Mouse (Mus musculus): ENCODE measurements around the gene Echs1. TPM values are rescaled to one million over a fixed set of nuclear protein-coding genes. Genes with fewer than 3 reads are reported as not detected.
A peak's percentile ranks its signal among the peaks of the same experiment; 100 is the strongest.

Echs1 gene
- total and polyA plus RNA-seq, 2 experiments from 2014 or later, result 332 to 344 TPM

DNA sequence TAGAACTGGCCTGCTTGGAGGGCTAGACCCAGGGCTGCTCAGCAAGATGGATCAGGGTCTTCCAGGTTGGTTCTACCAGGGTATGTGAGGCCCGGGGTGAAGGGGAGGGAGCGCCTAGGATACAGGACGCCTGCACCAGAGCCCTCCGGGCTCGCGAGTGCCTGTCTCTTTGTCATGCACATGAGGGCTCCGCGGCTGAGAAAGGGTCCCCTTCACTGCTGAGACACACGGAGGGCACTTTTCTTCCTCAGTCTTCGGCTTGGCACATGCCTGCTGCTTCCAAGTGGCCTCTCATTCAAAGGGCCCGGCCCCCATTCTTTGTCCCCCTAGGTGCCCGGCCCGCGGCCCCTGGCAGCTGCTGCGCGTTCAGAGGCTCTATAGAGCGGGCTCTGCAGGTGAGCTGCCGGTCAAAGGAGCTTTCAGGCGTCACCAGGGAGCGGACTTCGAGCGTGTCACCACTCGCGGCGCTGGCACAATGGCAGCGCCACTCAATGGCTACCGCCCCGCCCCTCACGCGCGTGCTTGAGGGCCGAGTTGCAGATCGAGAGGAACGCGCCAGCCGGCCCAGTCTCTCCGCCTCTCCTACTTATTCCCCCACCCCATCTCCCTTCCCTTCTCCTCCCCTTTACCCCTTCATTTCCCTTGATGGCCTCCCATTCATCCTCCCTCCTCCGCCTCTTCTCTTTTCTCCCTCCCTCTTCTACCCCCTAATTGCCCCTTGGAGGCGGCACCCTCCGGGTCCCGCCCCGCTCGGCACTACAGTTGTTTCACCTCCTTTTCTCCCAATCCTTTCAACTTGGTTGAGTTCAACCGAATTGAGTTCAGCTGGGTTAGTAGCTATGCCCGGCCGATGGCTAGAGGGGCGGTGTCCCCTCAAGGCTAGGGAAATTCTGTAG is 55.1 kb downstream of the Echs1 start:
- Histone ChIP-seq H3K9me3 (replicated peaks; ENCODE audit: control insufficient read depth, low read length) (no peaks in the 10 kb centered on the region), H3K4me3 (ENCODE audit: low read depth, low read length) (peak overlapping the region; percentile 34), H3K9ac (replicated peaks; ENCODE audit: low read depth, low read length) (no peak overlapping the region), H3K27me3 (ENCODE audit: control insufficient read depth, insufficient read depth, low read length) (peaks cover 91% of the 10 kb centered on the region), H3K27ac (ENCODE audit: low read depth) (no peak overlapping the region), H3K36me3 (replicated peaks; ENCODE audit: control insufficient read depth, insufficient read depth, low read length) (no peaks in the 10 kb centered on the region), H3K4me2 (ENCODE audit: low read depth, low read length) (peak overlapping the region; percentile 53), H3K4me1 (ENCODE audit: control insufficient read depth, insufficient read depth) (peaks cover 4% of the 10 kb centered on the region; the same call in 1 of the 2 replicates)
- no peak for TF ChIP-seq CTCF (IDR thresholded peaks at IDR 0.05; ENCODE audit: low read depth)
- no peak for TF ChIP-seq EP300 (IDR thresholded peaks at IDR 0.05; ENCODE audit: low read depth)
- ATAC-seq (ENCODE audit: insufficient read depth, low read depth), result no peak
- DNase-seq (ENCODE audit: low spot score), result no peak
- 2% methylated on average over 46 of the region's 47 CpGs for WGBS

GRCm38 (mm10) chr7:140059601-140060000 is 56.7 kb downstream of the Echs1 start:
- H3K9ac ChIP-seq (replicated peaks; ENCODE audit: low read depth, low read length), result no peak overlapping the region
- ATAC-seq (ENCODE audit: insufficient read depth, low read depth) (no peak), DNase-seq (ENCODE audit: low spot score) (no peak)
- no peaks in the 10 kb centered on the region for H3K36me3 ChIP-seq (replicated peaks; ENCODE audit: control insufficient read depth, insufficient read depth, low read length)
- H3K27me3 ChIP-seq (ENCODE audit: control insufficient read depth, insufficient read depth, low read length), result peaks cover 94% of the 10 kb centered on the region
- no peak overlapping the region for H3K4me2 ChIP-seq (ENCODE audit: low read depth, low read length)
- H3K9me3 ChIP-seq (replicated peaks; ENCODE audit: control insufficient read depth, low read length), result 0 out of 2 replicates have a peak, but pooled peaks cover 4% of the 10 kb centered on the region
- TF ChIP-seq CTCF (IDR thresholded peaks at IDR 0.05; ENCODE audit: low read depth), result no peak
- no peak for TF ChIP-seq EP300 (IDR thresholded peaks at IDR 0.05; ENCODE audit: low read depth)
- WGBS, result 29% methylated on average over 4 of the region's 4 CpGs
- peaks cover 4% of the 10 kb centered on the region; the same call in 1 of the 2 replicates for H3K4me1 ChIP-seq (ENCODE audit: control insufficient read depth, insufficient read depth)
- H3K4me3 ChIP-seq (ENCODE audit: low read depth, low read length), result no peak overlapping the region
- no peak overlapping the region for H3K27ac ChIP-seq (ENCODE audit: low read depth)

DNA sequence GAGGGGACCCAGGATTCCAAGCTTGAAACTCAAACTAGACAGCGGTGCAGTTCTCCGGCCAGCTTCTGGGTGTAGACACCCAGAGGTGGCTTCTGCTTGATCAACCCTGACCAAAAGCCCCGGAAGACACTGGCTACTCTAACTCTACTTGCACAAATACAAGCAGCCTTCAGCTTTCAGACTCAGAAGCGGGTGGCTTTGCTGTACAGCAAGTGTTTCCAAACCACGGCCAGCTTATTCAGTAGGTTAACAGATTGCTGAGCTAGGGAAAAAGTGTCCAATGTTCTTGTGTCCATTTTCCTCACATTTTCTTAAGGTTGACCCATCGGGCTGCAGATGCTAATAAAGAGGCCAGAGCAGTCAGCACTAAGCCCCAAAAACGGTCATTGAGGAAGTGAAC is 57.7 kb downstream of the Echs1 start:
- Histone ChIP-seq H3K36me3 (replicated peaks; ENCODE audit: control insufficient read depth, insufficient read depth, low read length) (no peaks in the 10 kb centered on the region), H3K27ac (ENCODE audit: low read depth) (no peak overlapping the region), H3K27me3 (ENCODE audit: control insufficient read depth, insufficient read depth, low read length) (peaks cover 88% of the 10 kb centered on the region), H3K9me3 (replicated peaks; ENCODE audit: control insufficient read depth, low read length) (0 out of 2 replicates have a peak, but pooled peaks cover 4% of the 10 kb centered on the region), H3K4me3 (ENCODE audit: low read depth, low read length) (peak overlapping the region; percentile 50), H3K4me1 (ENCODE audit: control insufficient read depth, insufficient read depth) (peaks cover 4% of the 10 kb centered on the region; the same call in 1 of the 2 replicates), H3K4me2 (ENCODE audit: low read depth, low read length) (peak overlapping the region; percentile 75), H3K9ac (replicated peaks; ENCODE audit: low read depth, low read length) (no peak overlapping the region)
- no peak for ATAC-seq (ENCODE audit: insufficient read depth, low read depth)
- WGBS, result 22% methylated on average over 7 of the region's 7 CpGs
- TF ChIP-seq CTCF (IDR thresholded peaks at IDR 0.05; ENCODE audit: low read depth) (no peak), EP300 (IDR thresholded peaks at IDR 0.05; ENCODE audit: low read depth) (no peak)
- no peak for DNase-seq (ENCODE audit: low spot score)

DNA sequence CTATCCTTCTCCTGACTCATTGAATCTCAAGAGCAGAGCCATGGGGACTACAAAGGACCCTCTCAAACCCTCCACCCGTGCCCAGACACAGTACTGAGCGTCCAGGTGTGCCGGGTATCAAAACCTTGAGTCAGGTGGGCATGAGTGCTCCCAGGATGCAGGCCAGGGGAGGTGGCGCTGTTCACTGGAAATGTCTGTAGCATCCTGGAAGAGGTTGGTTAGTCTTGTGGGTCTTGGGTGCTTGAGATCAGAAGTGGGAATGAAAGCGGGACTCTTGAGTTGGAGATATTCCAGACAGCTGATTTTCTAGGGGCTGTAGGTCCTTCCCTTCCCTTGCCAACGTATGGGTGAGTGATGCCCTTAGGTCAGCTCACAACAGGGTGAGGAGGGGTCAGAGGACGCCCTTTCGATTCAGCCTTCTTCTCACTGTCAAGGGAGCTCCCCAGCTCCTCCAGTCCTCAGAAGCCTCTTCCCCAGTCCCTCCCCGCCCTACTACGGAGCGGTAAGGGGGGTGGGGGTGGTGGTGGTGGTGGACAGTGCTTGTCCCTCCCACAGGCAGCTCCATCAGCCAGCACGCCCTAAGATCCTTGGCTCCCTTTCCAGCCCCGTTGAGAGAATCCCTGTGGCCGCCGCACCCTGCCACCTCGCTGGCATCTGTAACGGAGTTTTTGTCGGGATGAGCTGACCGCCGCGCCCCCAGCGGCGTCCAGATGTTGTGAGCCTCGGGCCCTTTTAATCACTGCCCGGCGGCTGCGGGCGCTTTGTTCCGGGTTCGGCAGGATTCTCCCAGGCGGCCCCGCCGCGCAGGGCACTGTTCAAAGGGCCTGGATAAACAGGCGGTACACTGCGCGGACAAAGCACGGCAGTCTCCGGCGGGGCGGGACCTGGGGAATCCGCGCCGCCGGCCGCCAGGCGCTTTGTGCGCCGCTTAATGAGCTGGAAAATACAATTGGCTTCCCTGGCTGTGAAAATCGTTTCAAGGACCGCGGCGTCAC is 58.6 kb downstream of the Echs1 start:
- TF ChIP-seq EP300 (IDR thresholded peaks at IDR 0.05; ENCODE audit: low read depth) (no peak), CTCF (IDR thresholded peaks at IDR 0.05; ENCODE audit: low read depth) (no peak)
- Histone ChIP-seq H3K4me2 (ENCODE audit: low read depth, low read length) (peak overlapping the region; percentile 75), H3K27ac (ENCODE audit: low read depth) (no peak overlapping the region), H3K27me3 (ENCODE audit: control insufficient read depth, insufficient read depth, low read length) (peaks cover 90% of the 10 kb centered on the region), H3K9ac (replicated peaks; ENCODE audit: low read depth, low read length) (peak overlapping the region; percentile 34; the same call in 1 of the 2 replicates), H3K9me3 (replicated peaks; ENCODE audit: control insufficient read depth, low read length) (0 out of 2 replicates have a peak, but pooled peaks cover 4% of the 10 kb centered on the region), H3K36me3 (replicated peaks; ENCODE audit: control insufficient read depth, insufficient read depth, low read length) (no peaks in the 10 kb centered on the region), H3K4me1 (ENCODE audit: control insufficient read depth, insufficient read depth) (peaks cover 4% of the 10 kb centered on the region; the same call in 1 of the 2 replicates), H3K4me3 (ENCODE audit: low read depth, low read length) (peak overlapping the region; percentile 50)
- DNase-seq (ENCODE audit: low spot score), result no peak
- peak; percentile 40; the same call in 1 of the 2 replicates for ATAC-seq (ENCODE audit: insufficient read depth, low read depth)
- WGBS, result 3% methylated on average over 53 of the region's 53 CpGs

Other genes with a start within 250 kb of the Echs1 start
- 0.23 TPM in 1 of 2 replicates, not detected in the other for gene Kndc1, start 221.8 kb downstream of the Echs1 start, total RNA-seq (2014; rRNA removed; ENCODE audit: low replicate concordance)
- gene Kndc1, start 221.8 kb downstream of the Echs1 start, polyA plus RNA-seq (2015; fragmentation: Nextera tagmentation; extraction: Ambion mirVana), result 0.08 TPM in 1 of 2 replicates, not detected in the other
- gene Utf1, start 172.7 kb downstream of the Echs1 start, total RNA-seq (2014; rRNA removed; ENCODE audit: low replicate concordance), result not detected in 2 replicates
- not detected in 2 replicates for gene Utf1, start 172.7 kb downstream of the Echs1 start, polyA plus RNA-seq (2015; fragmentation: Nextera tagmentation; extraction: Ambion mirVana)
- gene 6430531B16Rik, start 137.7 kb downstream of the Echs1 start, total RNA-seq (2014; rRNA removed; ENCODE audit: low replicate concordance), result not detected in 2 replicates
- 0.23 TPM in 1 of 2 replicates, not detected in the other for gene 6430531B16Rik, start 137.7 kb downstream of the Echs1 start, polyA plus RNA-seq (2015; fragmentation: Nextera tagmentation; extraction: Ambion mirVana)
- 5.4 and 83.4 TPM in 2 replicates for gene Adam8, start 123.9 kb downstream of the Echs1 start, total RNA-seq (2014; rRNA removed; ENCODE audit: low replicate concordance)
- gene Adam8, start 123.9 kb downstream of the Echs1 start, polyA plus RNA-seq (2015; fragmentation: Nextera tagmentation; extraction: Ambion mirVana), result 0.31 and 1.2 TPM in 2 replicates
- gene Zfp511, start 80.1 kb downstream of the Echs1 start, total RNA-seq (2014; rRNA removed; ENCODE audit: low replicate concordance), result 23.6 and 44.3 TPM in 2 replicates
- 22.9 and 23.9 TPM in 2 replicates for gene Zfp511, start 80.1 kb downstream of the Echs1 start, polyA plus RNA-seq (2015; fragmentation: Nextera tagmentation; extraction: Ambion mirVana)
- 28.2 and 53.1 TPM in 2 replicates for gene Tubgcp2, start 79.8 kb downstream of the Echs1 start, total RNA-seq (2014; rRNA removed; ENCODE audit: low replicate concordance)
- gene Tubgcp2, start 79.8 kb downstream of the Echs1 start, polyA plus RNA-seq (2015; fragmentation: Nextera tagmentation; extraction: Ambion mirVana), result 21.8 and 24.5 TPM in 2 replicates
- gene Msx3, start 67.4 kb downstream of the Echs1 start, total RNA-seq (2014; rRNA removed; ENCODE audit: low replicate concordance), result not detected in 2 replicates
- not detected in 2 replicates for gene Msx3, start 67.4 kb downstream of the Echs1 start, polyA plus RNA-seq (2015; fragmentation: Nextera tagmentation; extraction: Ambion mirVana)
- 1.9 and 4.1 TPM in 2 replicates for gene Caly, start 33.9 kb downstream of the Echs1 start, total RNA-seq (2014; rRNA removed; ENCODE audit: low replicate concordance)
- gene Caly, start 33.9 kb downstream of the Echs1 start, polyA plus RNA-seq (2015; fragmentation: Nextera tagmentation; extraction: Ambion mirVana), result 0.40 and 0.70 TPM in 2 replicates
- not detected in 2 replicates for gene Prap1, start 23.1 kb downstream of the Echs1 start, total RNA-seq (2014; rRNA removed; ENCODE audit: low replicate concordance)
- 0.27 and 0.33 TPM in 2 replicates for gene Prap1, start 23.1 kb downstream of the Echs1 start, polyA plus RNA-seq (2015; fragmentation: Nextera tagmentation; extraction: Ambion mirVana)
- gene Fuom, start 14.0 kb downstream of the Echs1 start, total RNA-seq (2014; rRNA removed; ENCODE audit: low replicate concordance), result 64.2 and 79.4 TPM in 2 replicates
- gene Fuom, start 14.0 kb downstream of the Echs1 start, polyA plus RNA-seq (2015; fragmentation: Nextera tagmentation; extraction: Ambion mirVana), result 158 and 164 TPM in 2 replicates
- gene Paox, start 677 bp downstream of the Echs1 start, total RNA-seq (2014; rRNA removed; ENCODE audit: low replicate concordance), result 8.1 and 11.8 TPM in 2 replicates
- 8.5 and 8.7 TPM in 2 replicates for gene Paox, start 677 bp downstream of the Echs1 start, polyA plus RNA-seq (2015; fragmentation: Nextera tagmentation; extraction: Ambion mirVana)
- 9.2 and 53.7 TPM in 2 replicates for gene Mtg1, start 21.1 kb upstream of the Echs1 start, total RNA-seq (2014; rRNA removed; ENCODE audit: low replicate concordance)
- 31.2 and 33.1 TPM in 2 replicates for gene Mtg1, start 21.1 kb upstream of the Echs1 start, polyA plus RNA-seq (2015; fragmentation: Nextera tagmentation; extraction: Ambion mirVana)
- 0.61 TPM in 1 of 2 replicates, not detected in the other for gene Sprn, start 38.4 kb upstream of the Echs1 start, total RNA-seq (2014; rRNA removed; ENCODE audit: low replicate concordance)
- 0.16 and 0.25 TPM in 2 replicates for gene Sprn, start 38.4 kb upstream of the Echs1 start, polyA plus RNA-seq (2015; fragmentation: Nextera tagmentation; extraction: Ambion mirVana)
- not detected in 2 replicates for gene Olfr522, start 48.3 kb upstream of the Echs1 start, total RNA-seq (2014; rRNA removed; ENCODE audit: low replicate concordance)
- not detected in 2 replicates for gene Olfr522, start 48.3 kb upstream of the Echs1 start, polyA plus RNA-seq (2015; fragmentation: Nextera tagmentation; extraction: Ambion mirVana)
- gene Olfr523, start 56.7 kb upstream of the Echs1 start, total RNA-seq (2014; rRNA removed; ENCODE audit: low replicate concordance), result not detected in 2 replicates
- gene Olfr523, start 56.7 kb upstream of the Echs1 start, polyA plus RNA-seq (2015; fragmentation: Nextera tagmentation; extraction: Ambion mirVana), result not detected in 2 replicates
- gene Olfr524, start 89.5 kb upstream of the Echs1 start, total RNA-seq (2014; rRNA removed; ENCODE audit: low replicate concordance), result not detected in 2 replicates
- gene Olfr524, start 89.5 kb upstream of the Echs1 start, polyA plus RNA-seq (2015; fragmentation: Nextera tagmentation; extraction: Ambion mirVana), result not detected in 2 replicates
- 2.4 TPM in 1 of 2 replicates, not detected in the other for gene Cd163l1, start 101.8 kb upstream of the Echs1 start, total RNA-seq (2014; rRNA removed; ENCODE audit: low replicate concordance)
- not detected in 2 replicates for gene Cd163l1, start 101.8 kb upstream of the Echs1 start, polyA plus RNA-seq (2015; fragmentation: Nextera tagmentation; extraction: Ambion mirVana)
- gene 5830411N06Rik, start 130.8 kb upstream of the Echs1 start, total RNA-seq (2014; rRNA removed; ENCODE audit: low replicate concordance), result 0.35 TPM in 1 of 2 replicates, not detected in the other
- not detected in 2 replicates for gene 5830411N06Rik, start 130.8 kb upstream of the Echs1 start, polyA plus RNA-seq (2015; fragmentation: Nextera tagmentation; extraction: Ambion mirVana)
- gene Olfr525, start 204.4 kb upstream of the Echs1 start, total RNA-seq (2014; rRNA removed; ENCODE audit: low replicate concordance), result not detected in 2 replicates
- gene Olfr525, start 204.4 kb upstream of the Echs1 start, polyA plus RNA-seq (2015; fragmentation: Nextera tagmentation; extraction: Ambion mirVana), result not detected in 2 replicates
- gene Olfr527, start 217.5 kb upstream of the Echs1 start, total RNA-seq (2014; rRNA removed; ENCODE audit: low replicate concordance), result not detected in 2 replicates
- not detected in 2 replicates for gene Olfr527, start 217.5 kb upstream of the Echs1 start, polyA plus RNA-seq (2015; fragmentation: Nextera tagmentation; extraction: Ambion mirVana)
- not detected in 2 replicates for gene Olfr60, start 245.2 kb upstream of the Echs1 start, total RNA-seq (2014; rRNA removed; ENCODE audit: low replicate concordance)
- gene Olfr60, start 245.2 kb upstream of the Echs1 start, polyA plus RNA-seq (2015; fragmentation: Nextera tagmentation; extraction: Ambion mirVana), result not detected in 2 replicates